Mouse (Mus musculus) kidney, adult 8-10 months (tissue): ENCODE results near the gene Samsn1.
A peak's percentile ranks its signal among the peaks of the same experiment; 100 is the strongest.

ENCODE experiments used
- DNase-seq, 2 experiments: peaks; one replicate each; pipeline ENCODE4 v3.0.0; 2022

Gene Samsn1

GRCm38 (mm10) chr16:75930222-75930553, 91.9 kb downstream of the Samsn1 start:
- no peak for DNase-seq

- DNase-seq, result no peak
Observed at GRCm38 (mm10) chr16:75929536-75930221, 92.4 kb downstream of the Samsn1 start.

GRCm38 (mm10) chr16:75926511-75926910, 95.6 kb downstream of the Samsn1 start:
- DNase-seq, result no peak

- no peak for DNase-seq
Observed at GRCm38 (mm10) chr16:75920870-75921269, 101.2 kb downstream of the Samsn1 start.

GRCm38 (mm10) chr16:75919298-75919697, 102.8 kb downstream of the Samsn1 start:
- no peak for DNase-seq

- DNase-seq, result no peak
Observed at GRCm38 (mm10) chr16:75917712-75918111, 104.4 kb downstream of the Samsn1 start.

GRCm38 (mm10) chr16:75912051-75912450, 110.0 kb downstream of the Samsn1 start:
- no peak for DNase-seq

- DNase-seq, result peak; percentile 2 to 12
Observed at GRCm38 (mm10) chr16:75908635-75909494, 113.2 kb downstream of the Samsn1 start.

GRCm38 (mm10) chr16:75906790-75907189, 115.3 kb downstream of the Samsn1 start:
- no peak for DNase-seq

- no peak for DNase-seq
Observed at GRCm38 (mm10) chr16:75906260-75906659, 115.8 kb downstream of the Samsn1 start.

- DNase-seq, result no peak
Observed at GRCm38 (mm10) chr16:75905324-75905723, 116.8 kb downstream of the Samsn1 start.

GRCm38 (mm10) chr16:75904072-75904471, 118.0 kb downstream of the Samsn1 start:
- DNase-seq, result no peak

GRCm38 (mm10) chr16:75903028-75903427, 119.1 kb downstream of the Samsn1 start:
- DNase-seq, result no peak

- DNase-seq, result no peak
Observed at GRCm38 (mm10) chr16:75899885-75900620, 122.0 kb downstream of the Samsn1 start.

GRCm38 (mm10) chr16:75897828-75898367, 124.2 kb downstream of the Samsn1 start:
- no peak for DNase-seq

GRCm38 (mm10) chr16:75894263-75894901, 127.7 kb downstream of the Samsn1 start:
- DNase-seq, result no peak

- no peak for DNase-seq
Observed at GRCm38 (mm10) chr16:75893470-75893869, 128.6 kb downstream of the Samsn1 start.

GRCm38 (mm10) chr16:75889081-75889646, 132.9 kb downstream of the Samsn1 start:
- DNase-seq, result no peak

- no peak for DNase-seq
Observed at GRCm38 (mm10) chr16:75887203-75887602, 134.9 kb downstream of the Samsn1 start.

GRCm38 (mm10) chr16:75878885-75879284, 143.2 kb downstream of the Samsn1 start:
- no peak for DNase-seq

GRCm38 (mm10) chr16:75877170-75877569, 144.9 kb downstream of the Samsn1 start:
- peak in 1 of 2 experiments; percentile 2 for DNase-seq

- DNase-seq, result no peak
Observed at GRCm38 (mm10) chr16:75875896-75876295, 146.2 kb downstream of the Samsn1 start.
